19 mouse cellular contexts compared by ENCODE assay signal in the genomic region with DNA sequence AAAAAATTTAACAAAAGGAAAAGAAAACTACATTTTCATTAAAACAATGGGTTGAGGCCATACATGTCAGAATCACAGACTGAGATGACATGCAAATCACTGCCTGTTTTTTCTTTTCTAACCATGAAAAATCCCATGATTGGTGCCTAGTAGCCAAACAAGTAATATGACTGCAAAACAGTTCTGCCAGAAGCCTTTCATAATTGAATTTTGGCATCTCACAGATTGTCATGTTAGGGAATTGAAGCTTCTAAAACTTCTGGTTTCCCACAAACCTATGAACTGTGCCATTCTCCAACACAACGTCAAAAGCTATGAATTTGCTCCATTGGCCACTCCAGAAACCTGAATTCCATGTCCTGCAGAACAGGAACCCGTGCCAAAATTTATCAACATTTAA.
DNase-seq lines count a peak whose midpoint lies in the region; ATAC-seq lines count a peak whose summit lies in the region.
"Had no signal": no experiment of that assay in that cellular context is flagged by ENCODE, and none has a peak within 500 bp of the region (broad histone marks: within the 10 kb centered on the region; RNA-seq: fewer than 3 reads in every experiment).

No protein-coding gene starts in this region.

- DNase-seq in embryonic facial prominence, embryonic 14.5 days (ENCODE audit: low spot score), result peak; percentile 14
- DNase-seq in embryonic facial prominence, embryonic 10.5 days (ENCODE audit: low spot score), result no peak
- peak; percentile 9 to 11 for DNase-seq in layer of hippocampus, postnatal 10 days (ENCODE audit: low spot score in 2 of 2)
- DNase-seq in layer of hippocampus, postnatal 25 days (ENCODE audit: extremely low spot score in 1 of 2, low spot score in 1 of 2), result no peak
- peak; percentile 12 for DNase-seq in MN1 (ENCODE audit: low spot score)
- peak; percentile 20 for DNase-seq in brain, embryonic 18.5 days (ENCODE audit: low read depth, low spot score)
- DNase-seq in kidney, adult 8-10 months, result no peak
- DNase-seq: adrenal gland, adult 8-10 months; adrenal gland, postnatal 36 days; cerebellum, adult 11-12 months; cerebellum, adult 9-10 months; gastrocnemius, postnatal 14 days; heart, adult 2 months; heart, postnatal 14 days had no signal

- no peak overlapping the region for H3K4me3 ChIP-seq in embryonic facial prominence, embryonic 14.5 days (ENCODE audit: low read depth, low read length)
- H3K4me3 ChIP-seq in embryonic facial prominence, embryonic 10.5 days, result no peak overlapping the region
- H3K4me3 ChIP-seq: forebrain, embryonic 15.5 days; heart, adult 2 months; heart, embryonic 15.5 days; hindbrain, embryonic 13.5 days had no signal

- no peak overlapping the region for H3K4me2 ChIP-seq in embryonic facial prominence, embryonic 14.5 days (ENCODE audit: low read depth, low read length)
- H3K4me2 ChIP-seq: forebrain, embryonic 15.5 days; heart, embryonic 11.5 days; heart, embryonic 15.5 days; hindbrain, embryonic 13.5 days had no signal

- WGBS in embryonic facial prominence, embryonic 14.5 days, result 65% methylated on average over 2 of the region's 2 CpGs
- 84% methylated on average over 2 of the region's 2 CpGs for WGBS in embryonic facial prominence, embryonic 10.5 days

- H3K9ac ChIP-seq in embryonic facial prominence, embryonic 14.5 days (ENCODE audit: low read depth, low read length), result no peak overlapping the region
- H3K9ac ChIP-seq: forebrain, embryonic 15.5 days; heart, embryonic 15.5 days; hindbrain, embryonic 13.5 days had no signal

- no peak overlapping the region for H3K27ac ChIP-seq in embryonic facial prominence, embryonic 14.5 days (replicated peaks; ENCODE audit: low read depth, low read length)
- no peak overlapping the region for H3K27ac ChIP-seq in embryonic facial prominence, embryonic 10.5 days (replicated peaks)
- H3K27ac ChIP-seq: forebrain, embryonic 15.5 days; heart, adult 2 months; heart, embryonic 15.5 days; hindbrain, embryonic 13.5 days; hindbrain, postnatal 0 days had no signal

- no peaks in the 10 kb centered on the region for H3K36me3 ChIP-seq in embryonic facial prominence, embryonic 14.5 days (ENCODE audit: control insufficient read depth, insufficient read depth, low read length)
- H3K36me3 ChIP-seq in embryonic facial prominence, embryonic 10.5 days (replicated peaks), result no peaks in the 10 kb centered on the region
- H3K36me3 ChIP-seq: forebrain, embryonic 15.5 days; heart, embryonic 15.5 days; hindbrain, embryonic 13.5 days had no signal

- no peaks in the 10 kb centered on the region for H3K4me1 ChIP-seq in embryonic facial prominence, embryonic 14.5 days (ENCODE audit: control insufficient read depth, insufficient read depth, low read length)
- no peaks in the 10 kb centered on the region for H3K4me1 ChIP-seq in embryonic facial prominence, embryonic 10.5 days
- H3K4me1 ChIP-seq: forebrain, embryonic 15.5 days; heart, embryonic 15.5 days; hindbrain, embryonic 13.5 days had no signal

- H3K9me3 ChIP-seq in embryonic facial prominence, embryonic 14.5 days (ENCODE audit: control insufficient read depth, low read length), result no peaks in the 10 kb centered on the region
- H3K9me3 ChIP-seq in embryonic facial prominence, embryonic 10.5 days, result no peaks in the 10 kb centered on the region
- H3K9me3 ChIP-seq: forebrain, embryonic 15.5 days; heart, embryonic 15.5 days; hindbrain, embryonic 13.5 days had no signal

- no peak for ATAC-seq in embryonic facial prominence, embryonic 14.5 days (ENCODE audit: low read depth)
- ATAC-seq: forebrain, embryonic 15.5 days; hindbrain, postnatal 0 days had no signal

- no peaks in the 10 kb centered on the region for H3K27me3 ChIP-seq in embryonic facial prominence, embryonic 14.5 days (replicated peaks; ENCODE audit: control insufficient read depth, insufficient read depth, low read length)
- H3K27me3 ChIP-seq in embryonic facial prominence, embryonic 10.5 days (replicated peaks; ENCODE audit: low read depth, poor library complexity, severe bottlenecking), result no peaks in the 10 kb centered on the region
- H3K27me3 ChIP-seq: forebrain, embryonic 15.5 days; heart, embryonic 15.5 days; hindbrain, embryonic 13.5 days had no signal

Comparison
In these comparisons a context has a peak if more than half of its experiments do, and no peak if none do; other contexts are left out.
1. DNase-seq: peak in embryonic facial prominence, embryonic 14.5 days (single experiment), layer of hippocampus, postnatal 10 days (2 of 2), MN1 (single experiment) and brain, embryonic 18.5 days (single experiment); none in embryonic facial prominence, embryonic 10.5 days (single experiment), layer of hippocampus, postnatal 25 days (0 of 2) and kidney, adult 8-10 months (0 of 2).